Mouse (Mus musculus): ENCODE data around the gene Krtap15. TPM values are rescaled to one million over a fixed set of nuclear protein-coding genes. Genes with fewer than 3 reads are reported as not detected.

Gene Krtap15
- not detected in 2 replicates for polyA plus RNA-seq (2012; ENCODE audit: insufficient read depth, low replicate concordance)

GRCm38 (mm10) chr16:88820066-88820465 lies at the start of gene Krtap15:
Krtap15 (plus strand) TSS chr16:88820215.
- TF ChIP-seq FLI1 (IDR thresholded peaks at IDR 0.05; ENCODE audit: low read length) = no peak
- TF ChIP-seq GATA1 (IDR thresholded peaks at IDR 0.05; ENCODE audit: borderline replicate concordance, low read length) = no peak
- Histone ChIP-seq H3K27me3 (replicated peaks) (no peaks in the 10 kb centered on the region), H3K4me1 (no peaks in the 10 kb centered on the region), H3K9me3 (peaks cover 4% of the 10 kb centered on the region; the same call in 1 of the 2 replicates), H3K36me3 (replicated peaks; ENCODE audit: low read length) (no peaks in the 10 kb centered on the region), H3K4me3 (replicated peaks) (no peak within 1 kb of the TSS)

- TF ChIP-seq GATA1 (IDR thresholded peaks at IDR 0.05; ENCODE audit: borderline replicate concordance, low read length) = no peak
- TF ChIP-seq FLI1 (IDR thresholded peaks at IDR 0.05; ENCODE audit: low read length) = no peak
Measured at GRCm38 (mm10) chr16:88774106-88774505, 45.9 kb upstream of the Krtap15 start, which contains the start of gene 2310057N15Rik. 2310057N15Rik (minus strand) TSS chr16:88774206.

GRCm38 (mm10) chr16:88777596-88777995 lies 42.4 kb upstream of the Krtap15 start, which contains the start of gene Gm5965:
Gm5965 (plus strand) TSS chr16:88777896.
- H3K4me1 ChIP-seq = no peaks in the 10 kb centered on the region
- no peak within 1 kb of the TSS for H3K4me3 ChIP-seq (replicated peaks)
- H3K9me3 ChIP-seq = peaks cover 9% of the 10 kb centered on the region
- no peak for TF ChIP-seq FLI1 (IDR thresholded peaks at IDR 0.05; ENCODE audit: low read length)
- TF ChIP-seq GATA1 (IDR thresholded peaks at IDR 0.05; ENCODE audit: borderline replicate concordance, low read length) = no peak
- H3K36me3 ChIP-seq (replicated peaks; ENCODE audit: low read length) = no peaks in the 10 kb centered on the region
- no peaks in the 10 kb centered on the region for H3K27me3 ChIP-seq (replicated peaks)

More at GRCm38 (mm10) chr16:88774106-88774505, 45.9 kb upstream of the Krtap15 start, which contains the start of gene 2310057N15Rik:
- Histone ChIP-seq H3K27me3 (replicated peaks) (no peaks in the 10 kb centered on the region), H3K9me3 (peaks cover 9% of the 10 kb centered on the region), H3K36me3 (replicated peaks; ENCODE audit: low read length) (no peaks in the 10 kb centered on the region), H3K4me1 (no peaks in the 10 kb centered on the region), H3K4me3 (replicated peaks) (no peak within 1 kb of the TSS)

- TF ChIP-seq FLI1 (IDR thresholded peaks at IDR 0.05; ENCODE audit: low read length) (no peak), GATA1 (IDR thresholded peaks at IDR 0.05; ENCODE audit: borderline replicate concordance, low read length) (no peak)
- Histone ChIP-seq H3K36me3 (replicated peaks; ENCODE audit: low read length) (no peaks in the 10 kb centered on the region), H3K4me1 (no peaks in the 10 kb centered on the region), H3K9me3 (peaks cover 12% of the 10 kb centered on the region; the same call in 1 of the 2 replicates), H3K27me3 (replicated peaks) (no peaks in the 10 kb centered on the region), H3K4me3 (replicated peaks) (no peak overlapping the region)
Measured at GRCm38 (mm10) chr16:88786786-88787185, 33.2 kb upstream of the Krtap15 start.

- Histone ChIP-seq H3K36me3 (replicated peaks; ENCODE audit: low read length) (no peaks in the 10 kb centered on the region), H3K4me3 (replicated peaks) (no peak within 1 kb of the TSS), H3K27me3 (replicated peaks) (no peaks in the 10 kb centered on the region), H3K4me1 (no peaks in the 10 kb centered on the region), H3K9me3 (peaks cover 16% of the 10 kb centered on the region)
- TF ChIP-seq FLI1 (IDR thresholded peaks at IDR 0.05; ENCODE audit: low read length) = no peak
- TF ChIP-seq GATA1 (IDR thresholded peaks at IDR 0.05; ENCODE audit: borderline replicate concordance, low read length) = no peak
Measured at GRCm38 (mm10) chr16:88811827-88812226, 8.2 kb upstream of the Krtap15 start, which contains the start of gene Gm20741. Gm20741 (minus strand) TSS chr16:88812220.

- Histone ChIP-seq H3K27me3 (replicated peaks) (no peaks in the 10 kb centered on the region), H3K36me3 (replicated peaks; ENCODE audit: low read length) (no peaks in the 10 kb centered on the region), H3K4me1 (no peaks in the 10 kb centered on the region), H3K9me3 (peaks cover 11% of the 10 kb centered on the region; the same call in 1 of the 2 replicates), H3K4me3 (replicated peaks) (no peak overlapping the region)
- TF ChIP-seq GATA1 (IDR thresholded peaks at IDR 0.05; ENCODE audit: borderline replicate concordance, low read length) (no peak), FLI1 (IDR thresholded peaks at IDR 0.05; ENCODE audit: low read length) (no peak)
Measured at GRCm38 (mm10) chr16:88823736-88824135, 3.7 kb downstream of the Krtap15 start.

- no peak for TF ChIP-seq GATA1 (IDR thresholded peaks at IDR 0.05; ENCODE audit: borderline replicate concordance, low read length)
- no peak for TF ChIP-seq FLI1 (IDR thresholded peaks at IDR 0.05; ENCODE audit: low read length)
- no peaks in the 10 kb centered on the region for H3K36me3 ChIP-seq (replicated peaks; ENCODE audit: low read length)
- H3K27me3 ChIP-seq (replicated peaks) = no peaks in the 10 kb centered on the region
Measured at GRCm38 (mm10) chr16:88826095-88826652, 6.2 kb downstream of the Krtap15 start, which contains the start of gene Krtap14. Krtap14 (minus strand) TSS chr16:88826145.

GRCm38 (mm10) chr16:88826978-88827377 lies 7.0 kb downstream of the Krtap15 start:
- H3K9me3 ChIP-seq = peaks cover 11% of the 10 kb centered on the region; the same call in 1 of the 2 replicates
- H3K4me1 ChIP-seq = no peaks in the 10 kb centered on the region
- H3K4me3 ChIP-seq (replicated peaks) = no peak overlapping the region
- H3K27me3 ChIP-seq (replicated peaks) = no peaks in the 10 kb centered on the region
- H3K36me3 ChIP-seq (replicated peaks; ENCODE audit: low read length) = no peaks in the 10 kb centered on the region
- TF ChIP-seq GATA1 (IDR thresholded peaks at IDR 0.05; ENCODE audit: borderline replicate concordance, low read length) (no peak), FLI1 (IDR thresholded peaks at IDR 0.05; ENCODE audit: low read length) (no peak)

More at GRCm38 (mm10) chr16:88826095-88826652, 6.2 kb downstream of the Krtap15 start, which contains the start of gene Krtap14:
- H3K4me3 ChIP-seq (replicated peaks) = no peak within 1 kb of the TSS
- H3K9me3 ChIP-seq = peaks cover 11% of the 10 kb centered on the region; the same call in 1 of the 2 replicates
- H3K4me1 ChIP-seq = no peaks in the 10 kb centered on the region

GRCm38 (mm10) chr16:88847363-88847762 lies 27.3 kb downstream of the Krtap15 start:
- Histone ChIP-seq H3K4me1 (no peaks in the 10 kb centered on the region), H3K4me3 (replicated peaks) (no peak overlapping the region), H3K9me3 (peaks cover 10% of the 10 kb centered on the region; the same call in 1 of the 2 replicates), H3K27me3 (replicated peaks) (no peaks in the 10 kb centered on the region), H3K36me3 (replicated peaks; ENCODE audit: low read length) (no peaks in the 10 kb centered on the region)
- TF ChIP-seq GATA1 (IDR thresholded peaks at IDR 0.05; ENCODE audit: borderline replicate concordance, low read length) (no peak), FLI1 (IDR thresholded peaks at IDR 0.05; ENCODE audit: low read length) (no peak)

GRCm38 (mm10) chr16:88848558-88848957 lies 28.5 kb downstream of the Krtap15 start:
- Histone ChIP-seq H3K27me3 (replicated peaks) (no peaks in the 10 kb centered on the region), H3K4me3 (replicated peaks) (no peak overlapping the region), H3K9me3 (peaks cover 6% of the 10 kb centered on the region; the same call in 1 of the 2 replicates), H3K4me1 (no peaks in the 10 kb centered on the region), H3K36me3 (replicated peaks; ENCODE audit: low read length) (no peaks in the 10 kb centered on the region)
- TF ChIP-seq FLI1 (IDR thresholded peaks at IDR 0.05; ENCODE audit: low read length) (no peak), GATA1 (IDR thresholded peaks at IDR 0.05; ENCODE audit: borderline replicate concordance, low read length) (no peak)

Measured in megakaryocyte, embryonic 14.5 days (primary cell).